Mouse (Mus musculus) limb, embryonic 14.5 days (tissue): ENCODE results near the gene Pold1. TPM values are rescaled to one million over a fixed set of nuclear protein-coding genes. Genes with fewer than 3 reads are reported as not detected.

Experiments
- ATAC-seq: fragments of 200-750 bp; cut with Nextera tagmentation; 2 replicates; pipeline ENCODE4 v1.8.0; 2017; ENCODE audit warnings: low read depth, moderate number of reproducible peaks, moderate TSS enrichment; ENCODE audit not compliant: low FRiP score
- DNase-seq: peaks from one replicate; pipeline ENCODE4 v3.0.0-alpha.2; 2015; ENCODE audit warnings: low spot score
- H3K27ac ChIP-seq: fragments of 300-500 bp; sonication (generic); replicated peaks from 2 replicates; pipeline ENCODE4 v1.5.1; 2014; ENCODE audit warnings: low read depth, mild to moderate bottlenecking, low read length, moderate library complexity, mixed read lengths
- H3K27me3 ChIP-seq: fragments of 300-500 bp; sonication (generic); 2 replicates; pipeline ENCODE4 v1.6.1; 2014; ENCODE audit warnings: low read length, mixed read lengths; ENCODE audit not compliant: control insufficient read depth, insufficient read depth
- H3K36me3 ChIP-seq: fragments of 300-500 bp; sonication (generic); 2 replicates; pipeline ENCODE4 v1.6.1; 2014; ENCODE audit warnings: mild to moderate bottlenecking, low read length, moderate library complexity, mixed read lengths; ENCODE audit not compliant: control insufficient read depth, insufficient read depth
- H3K4me1 ChIP-seq: fragments of 300-500 bp; sonication (generic); 2 replicates; pipeline ENCODE4 v1.6.1; 2014; ENCODE audit warnings: antibody characterized with exemption, low read length, mixed read lengths; ENCODE audit not compliant: control insufficient read depth, insufficient read depth
- H3K4me2 ChIP-seq: fragments of 300-500 bp; sonication (generic); replicated peaks from 2 replicates; pipeline ENCODE4 v1.6.1; 2014; ENCODE audit warnings: low read depth, mild to moderate bottlenecking, low read length, moderate library complexity; ENCODE audit not compliant: severe bottlenecking
- H3K4me3 ChIP-seq: fragments of 300-500 bp; sonication (generic); replicated peaks from 2 replicates; pipeline ENCODE4 v1.5.1; 2014; ENCODE audit warnings: low read length
- H3K9ac ChIP-seq: fragments of 300-500 bp; sonication (generic); 2 replicates; pipeline ENCODE4 v1.6.1; 2014; ENCODE audit warnings: mild to moderate bottlenecking, low read depth, low read length, moderate library complexity; ENCODE audit not compliant: severe bottlenecking
- H3K9me3 ChIP-seq: fragments of 300-500 bp; sonication (generic); 2 replicates; pipeline ENCODE4 v1.6.1; 2016; ENCODE audit warnings: low read length; ENCODE audit not compliant: control insufficient read depth
- POLR2A ChIP-seq: fragments of 200-500 bp; IDR thresholded peaks from 2 replicates; pipeline ENCODE4 v1.8.0; 2012; ENCODE audit warnings: inconsistent platforms, mild to moderate bottlenecking, moderate library complexity, borderline replicate concordance; ENCODE audit not compliant: insufficient read depth, insufficient read length; ENCODE audit errors: extremely low read depth
- WGBS: fragments of 180-500 bp; shearing (Covaris S2); extraction: QIAGEN DNeasy Blood & Tissue Kit; methylation state at CpG from one replicate; pipeline ENCODE4 v1.1.7; 2014; 5-methylcytosine and 5-hydroxymethylcytosine counted together
- polyA plus RNA-seq, 2 experiments: library from polyadenylated mRNA; depleted of rRNA in 1 of 2; stranded (reverse) in 1 of 2; unstranded in 1 of 2; fragments of >200 nt; fragmentation: Nextera tagmentation in 1 of 2; extraction: Ambion mirVana in 1 of 2; gene quantifications; 2 replicates each; pipeline versions ENCODE4 v1.2.1 to v1.2.3; 2012 to 2014

Gene Pold1
- polyA plus RNA-seq, 2 experiments, result 62.1 to 102 TPM

- Histone ChIP-seq H3K9ac (no peak overlapping the region), H3K27ac (no peak overlapping the region), H3K9me3 (no peaks in the 10 kb centered on the region), H3K27me3 (peaks cover 29% of the 10 kb centered on the region), H3K4me3 (no peak overlapping the region), H3K36me3 (no peaks in the 10 kb centered on the region), H3K4me2 (no peak overlapping the region), H3K4me1 (0 out of 2 replicates have a peak, but pooled peaks cover 6% of the 10 kb centered on the region)
- WGBS, result 77% methylated on average over 5 of the region's 5 CpGs
- no peak for DNase-seq
- TF ChIP-seq POLR2A, result no peak
- ATAC-seq, result no peak
These were observed 34.1 kb upstream of the Pold1 start for GRCm38 (mm10) chr7:44582709-44583108.

DNA sequence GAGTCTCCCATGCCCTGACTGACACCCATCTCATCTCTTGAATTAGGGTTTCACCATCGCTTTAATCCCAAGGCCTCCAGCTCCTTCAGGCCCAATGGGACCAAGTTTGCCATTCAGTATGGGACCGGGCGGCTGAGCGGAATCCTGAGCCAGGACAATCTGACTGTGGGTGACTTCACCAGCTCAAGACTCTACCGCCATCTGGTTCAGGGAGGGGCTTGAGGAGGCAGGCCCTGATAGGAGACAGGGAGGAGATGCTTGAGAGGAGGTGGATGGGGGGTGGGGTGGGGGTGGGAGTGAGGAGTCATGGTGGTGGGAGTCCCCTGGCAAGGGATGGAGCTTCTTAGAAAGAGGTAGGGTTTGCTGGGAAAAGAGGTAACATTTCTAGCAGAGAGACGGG is 33.0 kb upstream of the Pold1 start:
- ATAC-seq (no peak), DNase-seq (no peak)
- H3K36me3 ChIP-seq, result no peaks in the 10 kb centered on the region
- WGBS, result 80% methylated on average over 6 of the region's 6 CpGs
- no peak overlapping the region for H3K4me3 ChIP-seq
- TF ChIP-seq POLR2A, result no peak
- 0 out of 2 replicates have a peak, but pooled peaks cover 3% of the 10 kb centered on the region for H3K4me1 ChIP-seq
- H3K27me3 ChIP-seq, result peaks cover 18% of the 10 kb centered on the region
- no peak overlapping the region for H3K4me2 ChIP-seq
- no peaks in the 10 kb centered on the region for H3K9me3 ChIP-seq
- H3K27ac ChIP-seq, result no peak overlapping the region
- H3K9ac ChIP-seq, result no peak overlapping the region

GRCm38 (mm10) chr7:44576333-44576844 is 27.7 kb upstream of the Pold1 start:
- Histone ChIP-seq H3K9ac (no peak overlapping the region), H3K27me3 (no peaks in the 10 kb centered on the region), H3K4me1 (no peaks in the 10 kb centered on the region), H3K4me3 (no peak overlapping the region), H3K27ac (no peak overlapping the region), H3K9me3 (no peaks in the 10 kb centered on the region), H3K36me3 (no peaks in the 10 kb centered on the region), H3K4me2 (no peak overlapping the region)
- 44% methylated on average over 5 of the region's 5 CpGs for WGBS
- ATAC-seq (no peak), DNase-seq (no peak)
- no peak for TF ChIP-seq POLR2A

DNA sequence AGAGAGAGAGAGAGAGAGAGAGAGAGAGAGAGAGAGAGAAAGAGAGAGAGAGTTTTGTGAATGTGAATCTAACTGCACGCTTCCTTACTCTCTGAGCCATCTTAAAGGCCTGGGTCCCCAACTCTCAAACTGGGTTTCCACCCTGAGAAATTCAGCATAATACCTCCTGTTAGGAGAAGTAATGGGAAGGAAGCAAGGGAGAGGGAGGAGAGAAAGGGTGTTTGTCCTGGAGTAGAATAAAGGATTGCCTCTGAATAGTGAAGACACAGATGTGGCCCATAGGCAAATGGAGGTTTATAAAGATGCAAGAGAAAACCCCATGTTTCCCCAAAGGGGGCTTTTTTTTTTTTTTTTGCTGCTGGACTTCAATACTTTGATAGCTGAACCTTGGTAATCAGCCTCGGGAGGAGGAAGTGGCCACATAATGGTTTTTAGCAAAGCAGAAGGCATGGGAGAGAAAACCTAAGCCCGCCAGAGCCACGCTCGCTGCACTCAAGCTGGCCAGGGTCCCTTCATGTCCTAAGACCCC is 24.4 kb upstream of the Pold1 start:
- no peak overlapping the region for H3K4me3 ChIP-seq
- H3K27me3 ChIP-seq, result no peaks in the 10 kb centered on the region
- H3K9ac ChIP-seq, result no peak overlapping the region
- no peak overlapping the region for H3K4me2 ChIP-seq
- H3K36me3 ChIP-seq, result no peaks in the 10 kb centered on the region
- 73% methylated on average over 5 of the region's 5 CpGs for WGBS
- DNase-seq (no peak), ATAC-seq (no peak)
- no peaks in the 10 kb centered on the region for H3K9me3 ChIP-seq
- no peaks in the 10 kb centered on the region for H3K4me1 ChIP-seq
- H3K27ac ChIP-seq, result no peak overlapping the region
- no peak for TF ChIP-seq POLR2A

- WGBS, result 40% methylated on average over 7 of the region's 7 CpGs
- Histone ChIP-seq H3K36me3 (no peaks in the 10 kb centered on the region), H3K9me3 (no peaks in the 10 kb centered on the region), H3K4me2 (no peak within 1 kb of the TSS), H3K4me1 (no peaks in the 10 kb centered on the region), H3K9ac (no peak within 1 kb of the TSS), H3K27me3 (no peaks in the 10 kb centered on the region), H3K4me3 (no peak within 1 kb of the TSS), H3K27ac (no peak within 1 kb of the TSS)
- no peak for DNase-seq
- no peak for ATAC-seq
- no peak for TF ChIP-seq POLR2A
These were observed 23.6 kb upstream of the Pold1 start, which contains the start of gene Napsa for GRCm38 (mm10) chr7:44572213-44572701. Gene Napsa, plus strand, starts transcription at chr7:44572380.
